Mouse (Mus musculus) heart, adult 2 months (tissue): ENCODE results near the gene Ghdc.

Experiments used
- CTCF ChIP-seq: fragments of 200-600 bp; IDR thresholded peaks from 2 replicates; pipeline ENCODE4 v1.8.1; 2022; ENCODE audit warnings: antibody characterized with exemption, mild to moderate bottlenecking, moderate library complexity
- POLR2A ChIP-seq: fragments of 200-500 bp; IDR thresholded peaks from 2 replicates; pipeline ENCODE4 v1.6.1; 2011; ENCODE audit warnings: mild to moderate bottlenecking, low read depth, low read length, control low read depth; ENCODE audit not compliant: insufficient read depth

DNA sequence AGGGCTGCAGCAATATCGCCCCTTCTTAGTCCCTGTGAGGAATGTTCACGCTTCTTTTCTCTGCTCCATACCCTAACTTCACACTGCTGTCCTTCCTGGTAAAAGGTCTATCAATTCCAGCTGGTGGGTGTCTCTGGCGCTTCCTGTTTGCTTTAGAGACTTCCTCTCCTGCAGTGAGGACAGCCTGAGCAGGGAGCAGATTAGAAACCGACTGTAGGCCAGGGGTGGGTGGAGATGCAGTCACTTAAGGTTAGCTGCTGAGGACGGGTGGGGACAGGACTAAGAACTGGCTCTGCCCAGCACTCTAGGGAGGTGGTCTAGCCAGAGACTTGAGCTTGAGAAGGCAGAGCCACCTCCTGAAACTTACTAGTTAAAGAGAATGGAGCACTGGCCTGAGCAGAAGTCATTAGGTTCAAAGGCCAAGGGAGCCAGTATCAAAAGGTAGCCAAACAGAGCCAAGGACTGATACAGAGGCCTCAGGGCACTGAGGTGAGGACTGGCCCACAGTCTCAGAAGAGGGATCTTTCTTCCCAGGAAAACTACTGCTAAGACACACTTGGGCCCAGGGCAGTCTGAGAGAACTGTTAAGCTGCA is 45.7 kb downstream of the Ghdc start:
- TF ChIP-seq CTCF, result no peak
- no peak for TF ChIP-seq POLR2A
